Comparison of ENCODE assay signal across 24 mouse cellular contexts in the genomic region with DNA sequence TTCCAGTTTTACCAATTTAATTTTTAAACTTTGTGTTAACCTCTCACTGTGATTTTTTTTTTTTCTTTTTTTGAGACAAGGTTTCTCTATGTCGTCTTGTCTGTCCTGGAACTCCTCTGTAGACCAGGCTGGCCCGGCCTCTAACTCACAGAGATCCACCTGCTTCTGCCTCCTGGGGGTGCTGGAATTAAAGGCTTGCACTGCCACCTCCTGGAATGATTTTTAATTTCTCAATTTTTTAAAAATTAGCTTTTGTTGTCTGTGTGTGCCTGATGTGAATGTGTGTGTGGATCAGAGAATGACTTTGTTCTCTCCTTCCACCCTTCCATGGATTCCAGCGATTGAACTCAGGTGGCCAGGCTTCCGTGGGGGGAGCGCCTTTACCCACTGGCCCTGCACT. TPM values are rescaled to one million over a fixed set of nuclear protein-coding genes. Genes with fewer than 3 reads are reported as not detected.
DNase-seq lines count a peak whose midpoint lies in the region; ATAC-seq and TF ChIP-seq lines count a peak whose summit lies in the region.
"Had no signal": no experiment of that assay in that cellular context is flagged by ENCODE, and none has a peak within 500 bp of the region (broad histone marks: within the 10 kb centered on the region; RNA-seq: fewer than 3 reads in every experiment).

No protein-coding gene starts in this region.

- no peaks in the 10 kb centered on the region for H3K36me3 ChIP-seq in kidney, postnatal 0 days (ENCODE audit: insufficient read depth, low read length)
- H3K36me3 ChIP-seq in small intestine, adult 2 months (ENCODE audit: control insufficient read depth, insufficient read depth, low read length), result no peaks in the 10 kb centered on the region
- H3K36me3 ChIP-seq: embryonic facial prominence, embryonic 15.5 days; heart, embryonic 10.5 days; hindbrain, embryonic 15.5 days; neural tube, embryonic 13.5 days had no signal

- TF ChIP-seq CTCF in kidney, postnatal 0 days (IDR thresholded peaks at IDR 0.05; ENCODE audit: low read depth), result 0 out of 2 replicates have a peak, but pooled peaks have one; percentile 19
- TF ChIP-seq CTCF in small intestine, adult 2 months (IDR thresholded peaks at IDR 0.05; ENCODE audit: extremely low read depth, insufficient read length, insufficient replicate concordance, low read depth, low read length), result peak; percentile 17; the same call in 1 of the 2 replicates

- WGBS in kidney, postnatal 0 days, result 96% methylated on average over 5 of the region's 5 CpGs
- WGBS in small intestine, adult 2 months, result 94% methylated on average over 5 of the region's 5 CpGs

- no peak for ATAC-seq in kidney, postnatal 0 days (replicated peaks; ENCODE audit: low FRiP score, low read depth)
- no peak for ATAC-seq in frontal cortex, adult (ENCODE audit: low TSS enrichment)
- ATAC-seq: lung, postnatal 0 days; Patski had no signal

- no peak overlapping the region for H3K4me2 ChIP-seq in kidney, postnatal 0 days (ENCODE audit: low read length)
- H3K4me2 ChIP-seq: embryonic facial prominence, embryonic 15.5 days; hindbrain, embryonic 15.5 days; neural tube, embryonic 13.5 days had no signal

- H3K27ac ChIP-seq in kidney, postnatal 0 days, result no peak overlapping the region
- no peak overlapping the region for H3K27ac ChIP-seq in small intestine, adult 2 months (ENCODE audit: insufficient read depth, low read depth, low read length)
- H3K27ac ChIP-seq: embryonic facial prominence, embryonic 15.5 days; forebrain, embryonic 10.5 days; heart, embryonic 10.5 days; hindbrain, embryonic 15.5 days; limb, embryonic 10.5 days; liver, embryonic 14.5 days; neural tube, embryonic 13.5 days had no signal

- no peaks in the 10 kb centered on the region for H3K27me3 ChIP-seq in kidney, postnatal 0 days (ENCODE audit: insufficient read depth, low read length)
- H3K27me3 ChIP-seq in small intestine, adult 2 months (ENCODE audit: control insufficient read depth, insufficient read depth, low read length), result no peaks in the 10 kb centered on the region
- H3K27me3 ChIP-seq: embryonic facial prominence, embryonic 15.5 days; hindbrain, embryonic 15.5 days; megakaryocyte, embryonic 14.5 days; neural tube, embryonic 13.5 days; Patski had no signal

- H3K4me3 ChIP-seq in kidney, postnatal 0 days (replicated peaks; ENCODE audit: low read depth, low read length), result no peak overlapping the region
- H3K4me3 ChIP-seq in small intestine, adult 2 months (ENCODE audit: low read depth, low read length), result no peak overlapping the region
- H3K4me3 ChIP-seq: embryonic facial prominence, embryonic 15.5 days; forebrain, embryonic 10.5 days; heart, embryonic 10.5 days; hindbrain, embryonic 15.5 days; limb, embryonic 10.5 days; megakaryocyte, embryonic 14.5 days; neural tube, embryonic 13.5 days had no signal

- no peaks in the 10 kb centered on the region for H3K4me1 ChIP-seq in kidney, postnatal 0 days (replicated peaks; ENCODE audit: insufficient read depth, low read length)
- no peaks in the 10 kb centered on the region for H3K4me1 ChIP-seq in small intestine, adult 2 months (ENCODE audit: control insufficient read depth, insufficient read depth, insufficient read length, low read length)

- H3K9ac ChIP-seq in kidney, postnatal 0 days (ENCODE audit: low read depth, low read length), result no peak overlapping the region
- H3K9ac ChIP-seq: embryonic facial prominence, embryonic 15.5 days; hindbrain, embryonic 15.5 days; liver, embryonic 14.5 days; neural tube, embryonic 13.5 days had no signal

- H3K9me3 ChIP-seq in kidney, postnatal 0 days (replicated peaks; ENCODE audit: low read length), result no peaks in the 10 kb centered on the region
- H3K9me3 ChIP-seq: embryonic facial prominence, embryonic 15.5 days; forebrain, embryonic 10.5 days; heart, embryonic 10.5 days; hindbrain, embryonic 15.5 days; limb, embryonic 10.5 days; megakaryocyte, embryonic 14.5 days; neural tube, embryonic 13.5 days had no signal

- TF ChIP-seq POLR2A in small intestine, adult 2 months (IDR thresholded peaks at IDR 0.05; ENCODE audit: low read depth, low read length), result no peak

- DNase-seq in kidney, postnatal 0 days (ENCODE audit: low spot score), result no peak
- DNase-seq in kidney, postnatal 36 days, result no peak
- DNase-seq in A20 (ENCODE audit: low read depth, low spot score) (peak; percentile 32), R1 (ENCODE audit: low read depth, low spot score) (peak; percentile 5)
- DNase-seq in frontal cortex, postnatal 36 days (ENCODE audit: low spot score in 2 of 2), result no peak
- DNase-seq: cerebellum, adult 9-11 months; embryo, embryonic 11 days; gastrocnemius, postnatal 36 days; heart, postnatal 14 days; kidney, adult 8-10 months; right cerebral cortex, postnatal 14 days; thymus, postnatal 36 days had no signal

RNA-seq across cellular contexts. Expression of a gene that starts 5.3 kb away (rescaled TPM):
- 64.1 and 72.0 TPM in 2 replicates for polyA plus RNA-seq in kidney, postnatal 0 days (2015; fragmentation: Nextera tagmentation; extraction: Ambion mirVana)
- polyA plus RNA-seq in small intestine, adult 2 months (2012; rRNA removed), result 9.1 and 24.2 TPM in 2 replicates

RNA-seq across cellular contexts. Expression of a gene that starts 5.3 kb away (rescaled TPM):
- 31.0 and 33.1 TPM in 2 replicates for polyA plus RNA-seq in kidney, postnatal 0 days (2015; fragmentation: Nextera tagmentation; extraction: Ambion mirVana)
- 1.9 and 3.5 TPM in 2 replicates for polyA plus RNA-seq in small intestine, adult 2 months (2012; rRNA removed)

RNA-seq across cellular contexts. Expression of a gene that starts 59.3 kb away (rescaled TPM):
- 127 TPM in 2 replicates for polyA plus RNA-seq in kidney, postnatal 0 days (2015; fragmentation: Nextera tagmentation; extraction: Ambion mirVana)
- 26.3 and 50.7 TPM in 2 replicates for polyA plus RNA-seq in small intestine, adult 2 months (2012; rRNA removed)

Comparison
In these comparisons a context has a peak if more than half of its experiments do, and no peak if none do; other contexts are left out.
1. DNase-seq: peak in A20 (single experiment) and R1 (single experiment); none in kidney, postnatal 0 days (single experiment), kidney, postnatal 36 days (0 of 2) and frontal cortex, postnatal 36 days (0 of 2).